Mouse (Mus musculus) cerebellum, adult (tissue): ENCODE data around the gene Rtn2.

Experiments
- ATAC-seq: cut with Nextera tagmentation; 2 replicates; pipeline ENCODE4 v1.9.2; 2017; ENCODE audit warnings: mild to moderate bottlenecking, moderate library complexity, mixed read lengths; ENCODE audit not compliant: insufficient number of reproducible peaks, low FRiP score, low TSS enrichment

Rtn2 gene

DNA sequence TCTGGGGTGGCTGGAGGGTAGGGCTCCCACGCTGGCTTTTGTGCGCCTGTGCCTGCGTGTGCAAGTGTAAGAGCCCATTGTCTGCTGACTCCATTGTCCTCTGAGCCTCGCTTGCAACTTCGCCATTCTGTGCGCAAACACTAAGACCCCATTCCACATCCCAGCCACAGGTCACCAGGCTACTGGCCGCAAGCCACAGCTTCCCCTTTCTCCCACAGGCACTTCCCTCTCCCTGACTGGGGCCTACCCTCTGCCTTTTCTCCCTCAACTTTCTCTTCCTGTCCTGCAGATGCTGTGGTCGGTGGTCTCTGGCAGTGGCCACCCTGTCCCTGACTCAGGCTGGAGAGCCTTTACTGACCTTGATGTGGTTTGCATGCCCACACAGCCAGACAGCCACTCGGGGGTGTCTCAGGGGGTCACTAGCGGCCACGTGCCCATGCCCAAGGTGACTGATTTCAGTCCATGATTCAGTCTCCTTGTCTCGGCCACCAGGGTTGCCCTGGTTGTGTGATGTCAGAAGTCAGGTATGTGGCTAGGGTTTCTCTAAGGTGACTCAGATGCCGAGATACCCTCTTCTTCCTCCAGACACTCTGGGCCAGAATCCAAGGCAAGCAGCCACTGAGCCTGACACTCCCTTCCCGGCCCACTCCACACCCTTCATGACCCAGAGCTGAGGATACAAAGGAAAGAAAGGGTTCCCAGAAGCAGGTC lies 34.2 kb downstream of the Rtn2 start:
- ATAC-seq: no peak

DNA sequence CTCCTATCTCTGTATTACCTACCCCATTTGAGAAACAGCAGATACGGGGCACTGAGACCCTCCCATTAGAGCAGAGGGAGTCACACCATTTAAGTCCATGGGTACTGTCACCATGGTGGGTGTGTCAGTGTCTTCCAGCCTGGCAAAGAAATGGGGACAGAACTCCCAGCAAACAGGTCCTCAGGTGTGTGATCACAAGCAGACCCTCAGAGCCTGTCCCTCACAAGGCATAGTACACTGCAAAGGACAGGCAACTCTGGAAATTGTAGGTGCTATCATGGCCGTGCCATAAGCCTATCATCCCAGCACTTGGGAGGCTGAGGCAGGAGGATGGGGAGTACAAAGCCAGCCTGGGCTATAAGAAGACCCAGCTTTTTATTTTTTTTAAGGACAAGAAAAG lies 35.8 kb downstream of the Rtn2 start:
- ATAC-seq: no peak

DNA sequence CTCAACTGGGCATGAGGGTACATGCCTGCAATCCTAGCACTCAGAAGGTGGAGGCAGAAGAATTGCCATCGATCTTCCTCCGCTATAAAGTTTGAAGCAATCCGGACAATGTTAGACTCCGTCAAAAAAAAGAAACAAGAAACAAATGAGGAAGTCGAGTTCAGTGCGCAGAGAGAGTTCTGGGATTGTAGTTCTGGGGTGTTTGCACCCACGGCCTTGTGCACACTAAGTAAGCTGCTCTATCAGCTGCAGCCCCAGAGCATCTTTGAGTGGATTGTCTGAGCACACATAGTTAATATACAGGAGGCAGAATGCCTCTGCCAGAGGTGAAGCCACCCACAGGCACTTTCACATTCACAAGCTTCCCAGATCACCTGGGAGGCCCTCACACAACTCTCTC lies 36.3 kb downstream of the Rtn2 start:
- no peak for ATAC-seq

GRCm38 (mm10) chr7:19319458-19319857 lies 37.0 kb downstream of the Rtn2 start:
- no peak for ATAC-seq

- ATAC-seq: peak; percentile 95
Measured at GRCm38 (mm10) chr7:19319906-19320305, 37.5 kb downstream of the Rtn2 start.

GRCm38 (mm10) chr7:19320637-19321036 lies 38.2 kb downstream of the Rtn2 start:
- ATAC-seq: no peak

DNA sequence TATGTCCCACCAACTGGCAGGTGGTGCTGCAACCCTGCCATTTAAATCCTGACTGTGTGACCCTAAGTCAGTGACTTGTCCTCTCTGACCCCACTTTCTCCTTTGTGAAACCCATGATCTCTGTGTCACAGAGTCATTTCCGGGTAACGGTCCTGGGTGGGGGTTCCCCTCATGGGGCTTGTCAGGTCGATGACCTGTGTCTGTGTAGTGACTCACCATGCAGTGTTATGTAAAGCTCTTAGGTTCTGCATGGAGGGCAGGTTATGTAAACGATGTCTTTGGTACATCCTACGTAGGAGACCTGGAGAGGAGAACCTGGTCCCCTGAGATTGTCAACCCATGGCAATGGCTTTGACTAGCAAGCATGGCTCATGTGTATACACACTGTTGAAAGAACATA lies 39.0 kb downstream of the Rtn2 start:
- no peak for ATAC-seq

DNA sequence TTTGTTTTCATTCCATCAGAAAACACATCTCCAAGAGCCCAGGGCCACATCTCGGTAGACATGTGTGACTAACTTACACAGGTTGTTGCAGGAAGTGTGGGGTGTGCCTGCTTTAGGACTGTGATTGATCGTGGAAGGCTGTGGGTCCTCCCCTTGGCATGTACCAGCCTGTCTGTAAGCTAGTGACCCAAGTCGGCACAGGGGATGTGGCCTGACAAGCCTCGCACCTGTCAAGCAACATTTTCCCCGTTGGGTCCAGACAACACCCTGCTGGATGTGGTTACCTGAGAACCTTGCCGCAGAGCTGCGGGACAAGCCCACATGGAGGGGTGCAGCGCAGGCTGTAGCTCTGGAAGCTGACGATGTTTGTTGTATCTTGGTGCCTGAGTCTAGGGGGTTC lies 40.1 kb downstream of the Rtn2 start:
- no peak for ATAC-seq

DNA sequence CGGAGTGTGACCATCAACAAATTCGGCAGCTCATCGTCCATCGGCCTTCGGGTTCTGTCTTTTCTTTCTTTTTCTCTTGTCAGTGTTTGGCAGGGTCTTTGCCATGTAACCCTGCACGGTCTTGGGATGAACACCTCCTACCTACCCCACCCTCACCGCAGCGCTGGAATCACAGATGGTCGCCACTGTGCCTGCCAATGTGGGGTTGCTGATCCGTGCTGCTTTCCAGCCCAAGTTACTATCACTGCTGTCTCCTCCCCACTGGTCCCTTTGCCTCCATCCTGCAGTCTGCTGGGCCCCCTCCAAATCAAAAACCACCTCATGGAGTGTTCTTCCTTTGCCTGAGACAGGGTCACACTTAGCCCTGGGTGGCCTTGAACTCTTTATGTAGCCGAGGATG lies 41.8 kb downstream of the Rtn2 start:
- ATAC-seq: no peak

DNA sequence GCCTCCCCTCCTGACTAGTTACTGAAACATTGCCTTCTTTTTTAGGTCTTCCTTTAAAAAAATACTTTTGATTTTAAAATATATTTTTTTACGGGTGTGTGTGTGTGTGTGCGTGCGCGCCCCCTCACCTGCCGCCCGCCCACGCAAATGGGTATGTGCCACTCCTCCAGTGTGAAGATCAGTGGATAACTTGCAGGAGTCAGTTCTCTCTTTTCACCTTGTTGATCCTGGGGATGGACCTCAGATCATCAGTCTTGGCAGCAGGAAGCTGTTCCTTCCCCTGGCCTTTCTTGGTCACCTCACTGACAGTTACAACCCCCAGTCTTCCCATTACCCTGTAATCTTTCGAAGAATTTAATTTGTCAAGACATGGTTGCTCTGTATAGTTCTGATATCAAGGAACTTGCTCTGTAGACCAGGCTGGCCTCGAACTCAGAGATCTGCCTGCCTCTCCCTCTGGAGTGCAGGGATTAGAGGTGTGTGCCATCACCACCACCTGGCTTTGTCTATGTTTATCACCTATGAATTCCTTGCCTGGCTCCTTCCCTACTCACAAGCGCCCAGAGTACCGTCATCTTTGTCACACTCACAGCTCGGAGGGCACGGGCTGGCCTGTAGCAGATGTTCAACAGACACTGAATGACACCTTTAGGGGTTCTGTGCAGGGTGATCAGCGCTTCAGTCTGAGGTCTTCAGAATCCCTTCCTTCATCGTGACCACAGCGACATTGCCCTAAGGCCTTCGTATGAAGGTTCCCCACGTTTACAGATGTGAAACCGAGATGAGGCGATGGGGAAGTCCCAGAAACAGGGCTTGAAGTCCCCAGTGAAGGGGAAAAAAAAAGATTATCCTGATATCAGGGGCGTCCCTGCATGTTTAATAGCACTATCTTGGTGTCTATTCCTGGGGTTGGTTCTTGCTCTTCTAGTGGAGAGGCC lies 43.1 kb downstream of the Rtn2 start:
- no peak for ATAC-seq

DNA sequence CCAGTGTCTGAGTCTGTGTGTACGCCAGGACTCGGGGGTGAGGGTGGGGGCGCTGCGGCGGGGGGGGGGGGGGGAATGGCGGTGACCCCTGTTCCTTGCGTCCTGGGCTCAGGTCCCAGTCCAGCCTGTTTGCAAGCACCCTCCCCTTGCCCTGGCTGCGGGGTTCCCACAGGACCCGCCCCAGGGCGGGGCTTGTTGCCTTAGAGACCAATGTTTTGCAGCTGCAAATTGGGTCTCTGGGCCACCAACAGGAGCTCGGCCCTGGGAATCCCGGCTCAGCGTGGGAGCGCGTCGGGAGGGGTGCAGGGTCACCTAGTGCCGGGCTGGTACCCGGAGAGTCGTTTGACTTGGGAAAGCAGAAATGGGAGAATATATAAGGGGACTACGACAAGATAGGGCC lies 43.9 kb downstream of the Rtn2 start:
- peak; percentile 41; the same call in 1 of the 2 replicates for ATAC-seq

GRCm38 (mm10) chr7:19327128-19327527 lies 44.7 kb downstream of the Rtn2 start:
- ATAC-seq: peak; percentile 85

- no peak for ATAC-seq
Measured at GRCm38 (mm10) chr7:19327782-19328181, 45.4 kb downstream of the Rtn2 start.

- ATAC-seq: no peak
Measured at GRCm38 (mm10) chr7:19328425-19328824, 46.0 kb downstream of the Rtn2 start.

- ATAC-seq: no peak
Measured at GRCm38 (mm10) chr7:19331910-19332309, 49.5 kb downstream of the Rtn2 start.

- peak; percentile 75; the same call in 1 of the 2 replicates for ATAC-seq
Measured at GRCm38 (mm10) chr7:19332709-19333352, 50.4 kb downstream of the Rtn2 start.

DNA sequence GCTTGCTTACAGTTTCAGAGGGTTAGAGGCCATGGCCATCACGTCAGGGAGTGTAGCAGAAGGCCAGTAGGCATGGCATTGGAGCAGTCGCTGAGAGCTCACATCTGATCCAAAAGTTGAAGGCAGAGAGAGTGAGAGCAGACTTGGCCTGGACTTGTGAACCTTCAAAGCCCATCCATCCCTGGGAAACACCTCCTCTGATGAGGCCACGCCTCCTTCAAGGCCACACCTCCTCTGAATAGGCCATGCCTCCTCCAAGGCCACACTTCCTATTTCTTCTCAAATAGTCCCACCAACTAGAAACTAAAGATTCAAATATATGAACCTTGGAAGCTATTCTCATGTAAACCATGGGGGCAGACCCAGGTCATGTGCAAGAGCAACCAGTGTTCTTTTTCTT lies 53.2 kb downstream of the Rtn2 start:
- ATAC-seq: no peak

GRCm38 (mm10) chr7:19337122-19337521 lies 54.7 kb downstream of the Rtn2 start:
- no peak for ATAC-seq

GRCm38 (mm10) chr7:19338060-19338459 lies 55.6 kb downstream of the Rtn2 start:
- ATAC-seq: no peak

- no peak for ATAC-seq
Measured at GRCm38 (mm10) chr7:19338596-19338995, 56.2 kb downstream of the Rtn2 start.

- no peak for ATAC-seq
Measured at GRCm38 (mm10) chr7:19341250-19341649, 58.8 kb downstream of the Rtn2 start.
